Mouse (Mus musculus): ENCODE results near the gene Disc1.

GRCm38 (mm10) chr8:125031276-125031675 is 22.7 kb upstream of the Disc1 start:
- TF ChIP-seq CTCF (IDR thresholded peaks at IDR 0.05; ENCODE audit: control insufficient read depth, insufficient read depth, insufficient read length) (no peak), CEBPB (IDR thresholded peaks at IDR 0.05; ENCODE audit: low read depth) (no peak), MYOG (IDR thresholded peaks at IDR 0.05; ENCODE audit: control insufficient read depth, extremely low read depth, insufficient read length) (no peak), USF1 (IDR thresholded peaks at IDR 0.05; ENCODE audit: low read depth) (no peak), MYOD1 (IDR thresholded peaks at IDR 0.05; ENCODE audit: control insufficient read depth, insufficient read length, low read depth) (no peak)
